Mouse (Mus musculus) heart, postnatal 0 days (tissue): Measurements from ENCODE around the gene Rrp7a. TPM values are rescaled to one million over a fixed set of nuclear protein-coding genes. Genes with fewer than 3 reads are reported as not detected.

Source experiments
- ATAC-seq: fragments of 200-750 bp; cut with Nextera tagmentation; 2 replicates; pipeline ENCODE4 v1.8.0; 2017; ENCODE audit warnings: low read depth, moderate number of reproducible peaks, moderate library complexity; ENCODE audit not compliant: insufficient read depth
- DNase-seq: peaks from one replicate; pipeline ENCODE4 v3.0.0-alpha.2; 2016; ENCODE audit warnings: low spot score
- H3K27ac ChIP-seq: fragments of 300-500 bp; sonication (generic); 2 replicates; pipeline ENCODE4 v1.5.1; 2014; ENCODE audit warnings: low read depth, mild to moderate bottlenecking
- H3K27me3 ChIP-seq: fragments of 300-500 bp; sonication (generic); 2 replicates; pipeline ENCODE4 v1.6.1; 2014; ENCODE audit warnings: low read length, mixed read lengths; ENCODE audit not compliant: control insufficient read depth, insufficient read depth
- H3K36me3 ChIP-seq: fragments of 300-500 bp; sonication (generic); replicated peaks from 2 replicates; pipeline ENCODE4 v1.6.1; 2014; ENCODE audit warnings: low read length, mixed read lengths; ENCODE audit not compliant: control insufficient read depth, insufficient read depth
- H3K4me1 ChIP-seq: fragments of 300-500 bp; sonication (generic); 2 replicates; pipeline ENCODE4 v1.6.1; 2014; ENCODE audit warnings: antibody characterized with exemption; ENCODE audit not compliant: control insufficient read depth, insufficient read depth
- H3K4me2 ChIP-seq: fragments of 300-500 bp; sonication (generic); 2 replicates; pipeline ENCODE4 v1.6.1; 2014; ENCODE audit warnings: low read depth, mild to moderate bottlenecking, low read length, moderate library complexity
- H3K4me3 ChIP-seq: fragments of 300-500 bp; sonication (generic); 2 replicates; pipeline ENCODE4 v1.5.1; 2014; ENCODE audit warnings: low read depth, low read length
- H3K9ac ChIP-seq: fragments of 300-500 bp; sonication (generic); replicated peaks from 2 replicates; pipeline ENCODE4 v1.6.1; 2014; ENCODE audit warnings: low read depth, low read length, mixed read lengths
- H3K9me3 ChIP-seq: fragments of 300-500 bp; sonication (generic); replicated peaks from 2 replicates; pipeline ENCODE4 v1.6.1; 2016; ENCODE audit warnings: low read length; ENCODE audit not compliant: control insufficient read depth
- CTCF ChIP-seq: IDR thresholded peaks from 2 replicates; pipeline ENCODE4 v1.5.1; 2016; ENCODE audit warnings: antibody characterized with exemption, control low read depth, low read depth
- EP300 ChIP-seq: IDR thresholded peaks from 2 replicates; pipeline ENCODE4 v1.6.1; 2016; ENCODE audit warnings: antibody characterized with exemption, low read depth
- WGBS: fragments of 180-500 bp; shearing (Covaris S2); extraction: QIAGEN DNeasy Blood & Tissue Kit; methylation state at CpG from one replicate; pipeline ENCODE4 v1.1.7; 2014; 5-methylcytosine and 5-hydroxymethylcytosine counted together
- polyA plus RNA-seq: library from polyadenylated mRNA; unstranded; fragments of >200 nt; fragmentation: Nextera tagmentation; extraction: Ambion mirVana; gene quantifications from 2 replicates; pipeline ENCODE4 v1.2.1, GENCODE M21; 2015
- total RNA-seq: library from RNA; depleted of rRNA; stranded (reverse); fragments of >200 nt; gene quantifications from 2 replicates; pipeline ENCODE4 v1.2.3, GENCODE M21; 2014; ENCODE audit warnings: low replicate concordance

Gene Rrp7a
- total and polyA plus RNA-seq, 2 experiments from 2014 or later = 26.2 to 121 TPM

- TF ChIP-seq CTCF = no peak
Observed at GRCm38 (mm10) chr15:83086636-83087328, 35.8 kb downstream of the Rrp7a start.

GRCm38 (mm10) chr15:83085901-83086300 is 36.7 kb downstream of the Rrp7a start:
- Histone ChIP-seq H3K4me3 (no peak overlapping the region), H3K4me2 (no peak overlapping the region), H3K9ac (no peak overlapping the region), H3K4me1 (no peaks in the 10 kb centered on the region), H3K27me3 (peaks cover 8% of the 10 kb centered on the region), H3K27ac (no peak overlapping the region), H3K9me3 (no peaks in the 10 kb centered on the region), H3K36me3 (no peaks in the 10 kb centered on the region)
- ATAC-seq (peak; percentile 43; the same call in 1 of the 2 replicates), DNase-seq (peak; percentile 59)
- 23% methylated on average over 7 of the region's 7 CpGs for WGBS
- TF ChIP-seq CTCF (peak; percentile 71), EP300 (no peak)

More at GRCm38 (mm10) chr15:83086636-83087328, 35.8 kb downstream of the Rrp7a start:
- no peaks in the 10 kb centered on the region for H3K36me3 ChIP-seq
- H3K4me3 ChIP-seq = no peak overlapping the region
- DNase-seq (no peak), ATAC-seq (no peak)
- H3K27ac ChIP-seq = no peak overlapping the region
- H3K9ac ChIP-seq = no peak overlapping the region
- no peaks in the 10 kb centered on the region for H3K4me1 ChIP-seq
- H3K9me3 ChIP-seq = no peaks in the 10 kb centered on the region
- no peak overlapping the region for H3K4me2 ChIP-seq
- WGBS = 61% methylated on average over 13 of the region's 13 CpGs
- peaks cover 8% of the 10 kb centered on the region for H3K27me3 ChIP-seq

GRCm38 (mm10) chr15:83084022-83084640 is 38.5 kb downstream of the Rrp7a start:
- H3K36me3 ChIP-seq = no peaks in the 10 kb centered on the region
- WGBS = 58% methylated on average over 13 of the region's 13 CpGs
- H3K4me2 ChIP-seq = peak overlapping the region; percentile 14; the same call in 1 of the 2 replicates
- peak; percentile 71 for DNase-seq
- peak; percentile 56; the same call in 1 of the 2 replicates for ATAC-seq
- H3K27ac ChIP-seq = no peak overlapping the region
- H3K9me3 ChIP-seq = no peaks in the 10 kb centered on the region
- peaks cover 2% of the 10 kb centered on the region for H3K27me3 ChIP-seq
- H3K4me1 ChIP-seq = no peaks in the 10 kb centered on the region
- H3K4me3 ChIP-seq = no peak overlapping the region
- H3K9ac ChIP-seq = no peak overlapping the region
- TF ChIP-seq EP300 (no peak), CTCF (no peak)

GRCm38 (mm10) chr15:83083530-83083929 is 39.1 kb downstream of the Rrp7a start:
- WGBS = 60% methylated on average over 5 of the region's 5 CpGs
- Histone ChIP-seq H3K9ac (no peak overlapping the region), H3K9me3 (no peaks in the 10 kb centered on the region), H3K36me3 (no peaks in the 10 kb centered on the region), H3K4me3 (no peak overlapping the region), H3K27ac (no peak overlapping the region), H3K4me1 (no peaks in the 10 kb centered on the region), H3K27me3 (no peaks in the 10 kb centered on the region; the same call in 1 of the 2 replicates), H3K4me2 (peak overlapping the region; percentile 14; the same call in 1 of the 2 replicates)
- DNase-seq = no peak
- TF ChIP-seq EP300 (no peak), CTCF (no peak)
- no peak for ATAC-seq

GRCm38 (mm10) chr15:83075607-83076525 is 46.7 kb downstream of the Rrp7a start:
- ATAC-seq (no peak), DNase-seq (no peak)
- Histone ChIP-seq H3K9me3 (no peaks in the 10 kb centered on the region), H3K27me3 (no peaks in the 10 kb centered on the region), H3K4me2 (no peak overlapping the region), H3K9ac (no peak overlapping the region), H3K4me3 (no peak overlapping the region), H3K27ac (no peak overlapping the region), H3K36me3 (no peaks in the 10 kb centered on the region), H3K4me1 (no peaks in the 10 kb centered on the region)
- no peak for TF ChIP-seq CTCF
- no peak for TF ChIP-seq EP300
- WGBS = 39% methylated on average over 27 of the region's 27 CpGs
